Mouse (Mus musculus) testis, adult 2 months (tissue): Measurements from ENCODE around the gene Kcnq1.

Source experiments
- CTCF ChIP-seq: fragments of 200-500 bp; IDR thresholded peaks from 2 replicates; pipeline ENCODE4 v1.5.1; 2012; ENCODE audit warnings: low read depth, mild to moderate bottlenecking, inconsistent platforms, low read length, moderate library complexity; ENCODE audit not compliant: control insufficient read depth, insufficient read depth, insufficient replicate concordance
- POLR2A ChIP-seq: fragments of 200-500 bp; IDR thresholded peaks from 2 replicates; pipeline ENCODE4 v1.6.1; 2012; ENCODE audit warnings: low read depth, mild to moderate bottlenecking, inconsistent platforms, low read length, moderate library complexity; ENCODE audit not compliant: control insufficient read depth

DNA sequence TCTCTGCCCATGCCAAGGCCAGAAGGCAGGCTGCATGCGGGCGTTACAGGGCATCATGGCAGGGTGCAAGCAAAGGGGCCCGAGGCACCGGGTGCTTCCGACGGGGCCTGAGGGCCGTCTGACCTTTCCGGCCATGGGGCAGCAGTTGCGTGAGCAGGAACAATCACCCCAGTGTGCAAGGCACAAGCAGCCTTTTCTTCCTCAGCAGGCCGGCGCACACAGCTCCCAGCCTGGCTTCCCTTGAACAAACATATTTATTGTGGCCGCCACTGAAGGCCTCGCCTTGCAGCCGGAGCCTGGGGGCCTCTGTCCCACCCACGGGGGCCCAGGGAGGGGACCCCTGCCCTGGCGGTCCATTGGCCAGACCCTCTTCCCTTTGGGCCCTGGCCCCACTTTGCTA, 218.9 kb downstream of the Kcnq1 start:
- TF ChIP-seq CTCF: no peak
- no peak for TF ChIP-seq POLR2A
